Mouse (Mus musculus): ENCODE data around the gene Sec16a. TPM values are rescaled to one million over a fixed set of nuclear protein-coding genes. Genes with fewer than 3 reads are reported as not detected.

Sec16a gene
- polyA plus RNA-seq, 1 experiment from 2014 or later, result 13.8 TPM

GRCm38 (mm10) chr2:26471652-26472285, 26.8 kb upstream of the Sec16a start:
- Histone ChIP-seq H3K36me3 (peaks cover 85% of the 10 kb centered on the region), H3K27me3 (replicated peaks) (no peaks in the 10 kb centered on the region), H3K4me2 (no peak overlapping the region), H3K9ac (no peak overlapping the region), H3K4me3 (no peak overlapping the region), H3K9me3 (no peaks in the 10 kb centered on the region), H3K4me1 (peaks cover 29% of the 10 kb centered on the region), H3K27ac (replicated peaks) (no peak overlapping the region)
- 80% methylated on average over 6 of the region's 6 CpGs for WGBS
- no peak for ATAC-seq (ENCODE audit: extremely low read depth, insufficient number of reproducible peaks, low FRiP score, low TSS enrichment)

- 86% methylated on average over 17 of the region's 17 CpGs for WGBS
- no peaks in the 10 kb centered on the region for H3K27me3 ChIP-seq (replicated peaks)
- peaks cover 86% of the 10 kb centered on the region for H3K36me3 ChIP-seq
- no peak overlapping the region for H3K27ac ChIP-seq (replicated peaks)
- H3K4me2 ChIP-seq, result no peak overlapping the region
- no peak overlapping the region for H3K4me3 ChIP-seq
- no peak for ATAC-seq (ENCODE audit: extremely low read depth, insufficient number of reproducible peaks, low FRiP score, low TSS enrichment)
- H3K4me1 ChIP-seq, result peaks cover 21% of the 10 kb centered on the region
- H3K9me3 ChIP-seq, result no peaks in the 10 kb centered on the region
- no peak overlapping the region for H3K9ac ChIP-seq
Observed at GRCm38 (mm10) chr2:26470967-26471366, 26.0 kb upstream of the Sec16a start.

- no peak for ATAC-seq (ENCODE audit: extremely low read depth, insufficient number of reproducible peaks, low FRiP score, low TSS enrichment)
- Histone ChIP-seq H3K4me2 (no peak overlapping the region), H3K27me3 (replicated peaks) (no peaks in the 10 kb centered on the region), H3K9me3 (no peaks in the 10 kb centered on the region), H3K36me3 (peaks cover 99% of the 10 kb centered on the region), H3K4me1 (no peaks in the 10 kb centered on the region), H3K4me3 (no peak overlapping the region), H3K9ac (no peak overlapping the region), H3K27ac (replicated peaks) (no peak overlapping the region)
- 88% methylated on average over 15 of the region's 15 CpGs for WGBS
Observed at GRCm38 (mm10) chr2:26468376-26468775, 23.4 kb upstream of the Sec16a start.

GRCm38 (mm10) chr2:26463412-26463811, 18.4 kb upstream of the Sec16a start:
- H3K27ac ChIP-seq (replicated peaks), result no peak overlapping the region
- WGBS, result 91% methylated on average over 6 of the region's 6 CpGs
- ATAC-seq (ENCODE audit: extremely low read depth, insufficient number of reproducible peaks, low FRiP score, low TSS enrichment), result no peak
- H3K9ac ChIP-seq, result no peak overlapping the region
- peaks cover 95% of the 10 kb centered on the region for H3K36me3 ChIP-seq
- H3K4me1 ChIP-seq, result peaks cover 26% of the 10 kb centered on the region
- H3K4me3 ChIP-seq, result no peak overlapping the region
- H3K27me3 ChIP-seq (replicated peaks), result no peaks in the 10 kb centered on the region
- H3K9me3 ChIP-seq, result no peaks in the 10 kb centered on the region
- no peak overlapping the region for H3K4me2 ChIP-seq

GRCm38 (mm10) chr2:26462980-26463379, 18.0 kb upstream of the Sec16a start:
- Histone ChIP-seq H3K4me1 (peaks cover 30% of the 10 kb centered on the region), H3K9ac (no peak overlapping the region), H3K4me2 (no peak overlapping the region), H3K9me3 (no peaks in the 10 kb centered on the region), H3K27ac (replicated peaks) (no peak overlapping the region), H3K36me3 (peaks cover 95% of the 10 kb centered on the region), H3K27me3 (replicated peaks) (no peaks in the 10 kb centered on the region), H3K4me3 (no peak overlapping the region)
- 74% methylated on average over 3 of the region's 3 CpGs for WGBS
- no peak for ATAC-seq (ENCODE audit: extremely low read depth, insufficient number of reproducible peaks, low FRiP score, low TSS enrichment)

- no peaks in the 10 kb centered on the region for H3K27me3 ChIP-seq (replicated peaks)
- H3K27ac ChIP-seq (replicated peaks), result no peak overlapping the region
- 66% methylated on average over 5 of the region's 5 CpGs for WGBS
- H3K4me1 ChIP-seq, result peaks cover 31% of the 10 kb centered on the region
- no peak overlapping the region for H3K4me2 ChIP-seq
- H3K36me3 ChIP-seq, result peaks cover 83% of the 10 kb centered on the region
- ATAC-seq (ENCODE audit: extremely low read depth, insufficient number of reproducible peaks, low FRiP score, low TSS enrichment), result no peak
- no peaks in the 10 kb centered on the region for H3K9me3 ChIP-seq
- no peak overlapping the region for H3K9ac ChIP-seq
- H3K4me3 ChIP-seq, result no peak overlapping the region
Observed at GRCm38 (mm10) chr2:26461667-26462066, 16.7 kb upstream of the Sec16a start.

GRCm38 (mm10) chr2:26460837-26461236, 15.8 kb upstream of the Sec16a start:
- Histone ChIP-seq H3K36me3 (peaks cover 74% of the 10 kb centered on the region), H3K9me3 (no peaks in the 10 kb centered on the region), H3K4me3 (no peak overlapping the region), H3K27me3 (replicated peaks) (no peaks in the 10 kb centered on the region), H3K4me1 (peaks cover 31% of the 10 kb centered on the region), H3K27ac (replicated peaks) (no peak overlapping the region), H3K9ac (no peak overlapping the region), H3K4me2 (no peak overlapping the region)
- no peak for ATAC-seq (ENCODE audit: extremely low read depth, insufficient number of reproducible peaks, low FRiP score, low TSS enrichment)
- WGBS, result 88% methylated on average over 13 of the region's 13 CpGs

- Histone ChIP-seq H3K27ac (replicated peaks) (no peak overlapping the region), H3K9me3 (no peaks in the 10 kb centered on the region), H3K4me2 (no peak overlapping the region), H3K9ac (no peak overlapping the region), H3K36me3 (peaks cover 68% of the 10 kb centered on the region), H3K27me3 (replicated peaks) (no peaks in the 10 kb centered on the region), H3K4me1 (peaks cover 31% of the 10 kb centered on the region), H3K4me3 (no peak overlapping the region)
- ATAC-seq (ENCODE audit: extremely low read depth, insufficient number of reproducible peaks, low FRiP score, low TSS enrichment), result no peak
- WGBS, result 87% methylated on average over 16 of the region's 16 CpGs
Observed at GRCm38 (mm10) chr2:26460097-26460646, 15.2 kb upstream of the Sec16a start.

- no peak for ATAC-seq (ENCODE audit: extremely low read depth, insufficient number of reproducible peaks, low FRiP score, low TSS enrichment)
- H3K4me2 ChIP-seq, result no peak overlapping the region
- H3K4me3 ChIP-seq, result no peak overlapping the region
- H3K27ac ChIP-seq (replicated peaks), result no peak overlapping the region
- H3K27me3 ChIP-seq (replicated peaks), result no peaks in the 10 kb centered on the region
- no peak overlapping the region for H3K9ac ChIP-seq
- peaks cover 31% of the 10 kb centered on the region for H3K4me1 ChIP-seq
- H3K9me3 ChIP-seq, result no peaks in the 10 kb centered on the region
- WGBS, result 40% methylated on average over 6 of the region's 6 CpGs
- peaks cover 61% of the 10 kb centered on the region for H3K36me3 ChIP-seq
Observed at GRCm38 (mm10) chr2:26459478-26459877, 14.5 kb upstream of the Sec16a start.

GRCm38 (mm10) chr2:26458402-26459124, 13.5 kb upstream of the Sec16a start:
- Histone ChIP-seq H3K4me2 (no peak overlapping the region), H3K36me3 (peaks cover 52% of the 10 kb centered on the region), H3K27me3 (replicated peaks) (no peaks in the 10 kb centered on the region), H3K9me3 (no peaks in the 10 kb centered on the region), H3K4me3 (no peak overlapping the region), H3K4me1 (peaks cover 31% of the 10 kb centered on the region), H3K27ac (replicated peaks) (0 out of 2 replicates have a peak overlapping the region, but pooled peaks have one; percentile 37), H3K9ac (no peak overlapping the region)
- no peak for ATAC-seq (ENCODE audit: extremely low read depth, insufficient number of reproducible peaks, low FRiP score, low TSS enrichment)
- 31% methylated on average over 7 of the region's 7 CpGs for whole genome bisulfite sequencing

- Histone ChIP-seq H3K4me1 (peaks cover 40% of the 10 kb centered on the region), H3K9ac (no peak overlapping the region), H3K36me3 (no peaks in the 10 kb centered on the region; the same call in 1 of the 2 replicates), H3K9me3 (no peaks in the 10 kb centered on the region), H3K4me2 (no peak overlapping the region), H3K4me3 (no peak overlapping the region), H3K27ac (replicated peaks) (no peak overlapping the region), H3K27me3 (replicated peaks) (no peaks in the 10 kb centered on the region)
- ATAC-seq (ENCODE audit: extremely low read depth, insufficient number of reproducible peaks, low FRiP score, low TSS enrichment), result no peak
- 21% methylated on average over 5 of the region's 5 CpGs for WGBS
Observed at GRCm38 (mm10) chr2:26449121-26450060, 4.4 kb upstream of the Sec16a start.
